Mouse (Mus musculus) hindbrain, embryonic 15.5 days (tissue): Measurements from ENCODE around the gene Olfr312. TPM values are rescaled to one million over a fixed set of nuclear protein-coding genes. Genes with fewer than 3 reads are reported as not detected.

Experiments
- ATAC-seq: fragments of 200-750 bp; cut with Nextera tagmentation; 2 replicates; pipeline ENCODE4 v1.8.0; 2017; ENCODE audit warnings: low read depth, moderate number of reproducible peaks, moderate TSS enrichment; ENCODE audit not compliant: low FRiP score
- H3K27ac ChIP-seq: fragments of 300-500 bp; sonication (generic); replicated peaks from 2 replicates; pipeline ENCODE4 v1.5.1; 2015; ENCODE audit warnings: mild to moderate bottlenecking, inconsistent platforms
- H3K27me3 ChIP-seq: fragments of 300-500 bp; sonication (generic); 2 replicates; pipeline ENCODE4 v1.6.1; 2015; ENCODE audit warnings: control low read depth, inconsistent platforms
- H3K36me3 ChIP-seq: fragments of 300-500 bp; sonication (generic); 2 replicates; pipeline ENCODE4 v1.6.1; 2015; ENCODE audit warnings: control low read depth, inconsistent platforms
- H3K4me1 ChIP-seq: fragments of 300-500 bp; sonication (generic); replicated peaks from 2 replicates; pipeline ENCODE4 v1.6.1; 2015; ENCODE audit warnings: control low read depth, inconsistent platforms
- H3K4me2 ChIP-seq: fragments of 300-500 bp; sonication (generic); 2 replicates; pipeline ENCODE4 v1.6.1; 2015; ENCODE audit warnings: moderate library complexity, mild to moderate bottlenecking, inconsistent platforms
- H3K4me3 ChIP-seq: fragments of 300-500 bp; sonication (generic); 2 replicates; pipeline ENCODE4 v1.5.1; 2015; ENCODE audit warnings: mild to moderate bottlenecking, inconsistent platforms
- H3K9ac ChIP-seq: fragments of 300-500 bp; sonication (generic); 2 replicates; pipeline ENCODE4 v1.6.1; 2015; ENCODE audit warnings: inconsistent platforms
- H3K9me3 ChIP-seq: fragments of 300-500 bp; sonication (generic); 2 replicates; pipeline ENCODE4 v1.6.1; 2016; ENCODE audit warnings: control low read depth, inconsistent platforms
- WGBS: fragments of 180-500 bp; shearing (Covaris S2); methylation state at CpG from one replicate; pipeline ENCODE4 v1.1.7; 2015; 5-methylcytosine and 5-hydroxymethylcytosine counted together
- polyA plus RNA-seq: library from polyadenylated mRNA; unstranded; fragments of >200 nt; fragmentation: Nextera tagmentation; extraction: Ambion mirVana; gene quantifications from 2 replicates; pipeline ENCODE4 v1.2.1, GENCODE M21; 2015

The Olfr312 gene
- polyA plus RNA-seq, 1 experiment from 2014 or later, result not detected

DNA sequence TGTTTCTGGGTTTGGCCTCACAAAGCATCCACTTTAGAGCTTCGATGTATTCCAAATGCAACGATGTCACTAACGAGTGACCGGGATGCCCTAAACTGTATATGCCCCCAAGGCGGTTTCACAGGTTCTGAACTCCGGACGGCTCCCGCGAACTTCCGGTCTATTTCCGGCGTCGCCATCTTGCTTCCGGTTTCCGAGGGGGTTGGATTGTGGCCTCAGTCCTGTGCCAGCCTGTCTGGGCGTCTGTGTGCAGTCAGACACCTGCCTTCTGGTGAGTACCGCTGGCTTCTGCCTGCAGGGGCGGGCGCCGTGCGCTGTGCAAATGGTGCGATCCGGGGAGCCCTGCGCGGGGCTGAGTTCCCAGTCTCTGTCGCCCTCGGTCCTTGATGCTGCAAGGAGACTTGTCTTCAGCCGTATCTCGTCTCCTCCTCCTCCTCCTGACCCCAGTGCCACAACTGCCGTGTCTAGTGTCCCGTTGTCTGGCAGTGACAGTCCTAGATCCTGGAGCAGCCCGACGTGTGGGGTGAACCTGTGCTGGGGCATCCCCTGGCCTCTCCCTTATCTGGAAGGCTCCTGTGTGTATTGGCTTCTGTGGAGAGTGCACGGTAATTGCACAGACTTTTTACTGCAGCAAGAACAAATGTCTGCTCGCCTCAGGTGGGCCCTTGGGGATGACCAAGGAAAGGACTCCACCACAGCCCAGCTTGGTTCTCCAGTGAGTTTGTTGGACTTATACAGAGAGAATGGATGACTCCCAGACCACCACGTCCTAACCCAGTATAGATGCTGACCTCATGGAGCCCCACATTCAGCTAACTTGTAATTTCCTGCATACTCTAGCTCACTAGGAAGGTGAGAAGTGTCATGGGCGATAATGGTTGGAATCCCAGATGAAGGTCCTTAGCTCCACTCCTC is 38.3 kb downstream of the Olfr312 start, which contains the start of gene 2810021J22Rik:
2810021J22Rik (plus strand) TSS at position 178 of the 915 bp plus-strand sequence.
- Histone ChIP-seq H3K36me3 (peaks cover 19% of the 10 kb centered on the region), H3K4me2 (peak within 1 kb of the TSS; percentile 89), H3K27me3 (no peaks in the 10 kb centered on the region), H3K4me3 (peak within 1 kb of the TSS; percentile 85), H3K27ac (peak within 1 kb of the TSS; percentile 90), H3K4me1 (peaks cover 21% of the 10 kb centered on the region), H3K9ac (peak within 1 kb of the TSS; percentile 90), H3K9me3 (no peaks in the 10 kb centered on the region)
- peak; percentile 89 for ATAC-seq
- WGBS, result 4% methylated on average over 37 of the region's 37 CpGs

DNA sequence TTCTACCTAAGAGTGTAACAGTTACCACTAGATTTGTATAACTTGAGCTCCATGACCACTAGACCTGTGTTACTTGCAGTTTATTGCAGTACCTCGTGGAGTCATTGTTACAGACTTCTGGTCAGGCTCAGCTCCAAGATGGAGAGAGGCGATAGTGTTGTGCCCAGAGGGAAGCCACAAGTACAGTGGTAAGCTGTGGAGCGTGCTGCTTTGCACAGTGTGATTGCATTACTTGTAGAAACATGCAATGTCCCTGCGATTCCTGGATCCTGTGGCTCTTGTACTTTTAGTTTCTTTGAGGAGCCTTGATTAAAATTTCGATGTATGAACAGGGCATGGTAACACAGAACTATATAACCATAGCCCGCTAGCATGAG is 38.9 kb downstream of the Olfr312 start:
- 82% methylated on average over 6 of the region's 6 CpGs for WGBS
- H3K4me2 ChIP-seq, result peak overlapping the region; percentile 89
- no peak for ATAC-seq
- H3K4me1 ChIP-seq, result peaks cover 21% of the 10 kb centered on the region
- H3K4me3 ChIP-seq, result peak overlapping the region; percentile 85
- peaks cover 19% of the 10 kb centered on the region for H3K36me3 ChIP-seq
- H3K9ac ChIP-seq, result peak overlapping the region; percentile 90; the same call in 1 of the 2 replicates
- no peaks in the 10 kb centered on the region for H3K9me3 ChIP-seq
- peak overlapping the region; percentile 90; the same call in 1 of the 2 replicates for H3K27ac ChIP-seq
- no peaks in the 10 kb centered on the region for H3K27me3 ChIP-seq

DNA sequence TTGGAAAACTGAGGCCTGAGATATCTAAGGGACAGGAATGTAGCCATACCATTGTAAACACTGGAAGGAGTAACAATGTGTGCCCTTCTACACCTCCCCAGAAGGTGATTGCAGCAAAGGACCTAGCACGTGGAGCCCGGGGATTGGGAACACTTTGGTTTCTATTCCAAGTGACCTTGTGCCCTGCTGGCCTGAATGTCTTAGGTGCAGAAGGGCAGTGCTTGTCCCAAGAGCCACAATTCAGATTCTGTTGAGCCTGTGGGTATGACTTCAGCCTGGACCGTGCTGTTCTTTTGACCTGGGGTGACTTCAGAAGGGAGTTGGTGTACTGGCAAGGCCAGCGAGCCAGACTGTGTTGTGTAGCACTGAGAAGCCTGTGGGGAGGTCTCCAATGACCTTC is 41.9 kb downstream of the Olfr312 start:
- no peak for ATAC-seq

DNA sequence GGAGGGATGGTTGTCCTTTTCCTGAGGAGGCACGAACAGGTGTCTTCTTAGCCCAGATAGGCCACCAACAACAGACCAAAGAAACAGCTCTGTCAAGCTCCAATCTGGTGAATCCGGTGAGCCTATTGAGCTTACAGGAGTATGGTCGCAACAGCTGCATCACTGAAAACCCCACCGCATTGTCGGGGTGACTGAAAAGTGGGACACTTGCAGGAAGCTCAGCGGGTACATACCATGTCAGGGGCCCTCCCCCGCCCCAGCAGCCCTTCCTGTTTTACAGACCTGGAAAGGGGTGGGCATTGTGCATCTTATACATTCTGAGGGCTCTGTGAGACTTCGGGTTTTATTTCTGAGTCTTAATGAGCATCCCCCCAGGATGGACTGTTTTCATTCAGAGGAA is 54.7 kb downstream of the Olfr312 start:
- no peak for ATAC-seq
- WGBS, result 89% methylated on average over 8 of the region's 8 CpGs
- Histone ChIP-seq H3K36me3 (peaks cover 32% of the 10 kb centered on the region), H3K4me3 (no peak overlapping the region), H3K9ac (no peak overlapping the region), H3K27me3 (no peaks in the 10 kb centered on the region), H3K4me1 (no peaks in the 10 kb centered on the region), H3K4me2 (no peak overlapping the region), H3K9me3 (no peaks in the 10 kb centered on the region), H3K27ac (no peak overlapping the region)

More for the DNA sequence above, 41.9 kb downstream of the Olfr312 start:
- Histone ChIP-seq H3K4me1 (peaks cover 21% of the 10 kb centered on the region), H3K4me2 (no peak overlapping the region), H3K27me3 (no peaks in the 10 kb centered on the region), H3K9ac (no peak overlapping the region), H3K4me3 (no peak overlapping the region), H3K27ac (no peak overlapping the region), H3K9me3 (no peaks in the 10 kb centered on the region), H3K36me3 (peaks cover 24% of the 10 kb centered on the region)
- WGBS, result 96% methylated on average over 4 of the region's 4 CpGs

Other genes with a start within 250 kb of the Olfr312 start
- 0.06 and 0.09 TPM in 2 replicates for gene Olfr324, start 234.1 kb upstream of the Olfr312 start, polyA plus RNA-seq
- gene 2210407C18Rik, start 213.2 kb upstream of the Olfr312 start, polyA plus RNA-seq, result not detected in 2 replicates
- not detected in 2 replicates for gene Olfr323, start 198.7 kb upstream of the Olfr312 start, polyA plus RNA-seq
- 0.10 TPM in 1 of 2 replicates, not detected in the other for gene Trim58, start 188.8 kb upstream of the Olfr312 start, polyA plus RNA-seq
- gene Olfr322, start 170.5 kb upstream of the Olfr312 start, polyA plus RNA-seq, result not detected in 2 replicates
- gene Olfr320, start 148.1 kb upstream of the Olfr312 start, polyA plus RNA-seq, result not detected in 2 replicates
- gene Olfr319, start 130.1 kb upstream of the Olfr312 start, polyA plus RNA-seq, result not detected in 2 replicates
- not detected in 2 replicates for gene Olfr318, start 105.2 kb upstream of the Olfr312 start, polyA plus RNA-seq
- 0.16 and 0.44 TPM in 2 replicates for gene Olfr317, start 90.0 kb upstream of the Olfr312 start, polyA plus RNA-seq
- gene Olfr316, start 76.5 kb upstream of the Olfr312 start, polyA plus RNA-seq, result 0.05 TPM in 1 of 2 replicates, not detected in the other
- not detected in 2 replicates for gene Olfr315, start 56.0 kb upstream of the Olfr312 start, polyA plus RNA-seq
- gene Olfr314, start 46.3 kb upstream of the Olfr312 start, polyA plus RNA-seq, result not detected in 2 replicates
- 9.9 and 10.7 TPM in 2 replicates for gene Fam183b, start 27.3 kb upstream of the Olfr312 start, polyA plus RNA-seq
- not detected in 2 replicates for gene Olfr313, start 14.2 kb upstream of the Olfr312 start, polyA plus RNA-seq
- gene Olfr311, start 10.0 kb downstream of the Olfr312 start, polyA plus RNA-seq, result not detected in 2 replicates
- 21.1 and 22.4 TPM in 2 replicates for gene Gm12258, start 17.9 kb downstream of the Olfr312 start, polyA plus RNA-seq
- 10.0 and 11.8 TPM in 2 replicates for gene 2810021J22Rik, start 38.0 kb downstream of the Olfr312 start, polyA plus RNA-seq
- 6.1 and 6.9 TPM in 2 replicates for gene Zfp39, start 75.0 kb downstream of the Olfr312 start, polyA plus RNA-seq
- not detected in 2 replicates for gene Btnl10, start 88.7 kb downstream of the Olfr312 start, polyA plus RNA-seq
- gene Rnf187, start 109.7 kb downstream of the Olfr312 start, polyA plus RNA-seq, result 603 and 674 TPM in 2 replicates
- gene Hist3h2ba, start 119.7 kb downstream of the Olfr312 start, polyA plus RNA-seq, result 230 and 238 TPM in 2 replicates
- gene Hist3h2a, start 125.4 kb downstream of the Olfr312 start, polyA plus RNA-seq, result 96.0 and 96.7 TPM in 2 replicates
- 1.4 TPM in 2 replicates for gene Trim17, start 125.4 kb downstream of the Olfr312 start, polyA plus RNA-seq
- 19.3 and 20.7 TPM in 2 replicates for gene Trim11, start 148.9 kb downstream of the Olfr312 start, polyA plus RNA-seq